15 mouse cellular contexts compared by ENCODE assay signal in the genomic region with DNA sequence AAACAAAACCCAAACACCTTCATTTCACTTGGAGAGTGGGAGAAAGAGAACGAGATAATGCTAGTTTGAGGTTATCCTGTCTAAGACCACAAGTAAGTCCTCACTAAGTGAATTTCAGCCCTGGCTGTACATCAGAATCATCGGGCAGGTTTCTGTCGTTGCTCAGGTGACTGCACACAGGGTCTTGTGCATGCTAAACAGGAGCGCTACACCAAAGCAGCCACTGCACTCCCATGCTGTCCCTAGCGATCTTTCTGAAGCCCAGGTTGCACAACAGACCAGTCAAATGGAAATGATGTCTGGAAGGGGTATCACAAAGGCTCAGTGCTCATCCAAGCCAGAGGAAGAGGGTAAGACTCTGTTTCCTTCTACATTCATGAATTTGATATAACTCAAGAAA.
"Had no signal": no experiment of that assay in that cellular context is flagged by ENCODE, and none has a peak within 500 bp of the region (broad histone marks: within the 10 kb centered on the region; RNA-seq: fewer than 3 reads in every experiment).

No protein-coding gene starts in this region.

- H3K9me3 ChIP-seq: lung, embryonic 15.5 days; megakaryocyte, embryonic 14.5 days; midbrain, embryonic 13.5 days; midbrain, embryonic 15.5 days; neural tube, embryonic 12.5 days had no signal

- H3K36me3 ChIP-seq: midbrain, embryonic 15.5 days had no signal

- H3K4me1 ChIP-seq: lung, embryonic 15.5 days; midbrain, embryonic 13.5 days; midbrain, embryonic 15.5 days had no signal

- H3K27ac ChIP-seq: lung, embryonic 15.5 days; macrophage; midbrain, embryonic 13.5 days; midbrain, embryonic 15.5 days; neural tube, embryonic 12.5 days had no signal

- H3K4me2 ChIP-seq: lung, embryonic 15.5 days; midbrain, embryonic 11.5 days; midbrain, embryonic 13.5 days; midbrain, embryonic 15.5 days; neural tube, embryonic 12.5 days had no signal

- H3K27me3 ChIP-seq: lung, embryonic 15.5 days; megakaryocyte, embryonic 14.5 days; midbrain, embryonic 13.5 days; midbrain, embryonic 15.5 days; neural tube, embryonic 12.5 days had no signal

- DNase-seq: lung, adult 2 months; lung, postnatal 14 days; lung, postnatal 36 days; right cerebral cortex, postnatal 14 days; thymus, adult 18-20 months; thymus, postnatal 14 days; thymus, postnatal 36 days had no signal

- H3K4me3 ChIP-seq: lung, embryonic 15.5 days; megakaryocyte, embryonic 14.5 days; midbrain, embryonic 13.5 days; midbrain, embryonic 15.5 days; neural tube, embryonic 12.5 days had no signal

- ATAC-seq: lung, postnatal 0 days; midbrain, embryonic 13.5 days; midbrain, embryonic 15.5 days had no signal

- H3K9ac ChIP-seq: lung, embryonic 15.5 days; midbrain, embryonic 13.5 days; midbrain, embryonic 15.5 days; neural tube, embryonic 12.5 days had no signal
